Mouse (Mus musculus): Measurements from ENCODE around the gene Magi1.

GRCm38 (mm10) chr6:94134159-94134558 is 149.6 kb downstream of the Magi1 start:
- TF ChIP-seq EP300 (IDR thresholded peaks at IDR 0.05; ENCODE audit: low read depth): no peak
- TF ChIP-seq CTCF (IDR thresholded peaks at IDR 0.05; ENCODE audit: low read depth): no peak
